Mouse (Mus musculus) mesoderm, embryonic 11.5 days (tissue): Measurements from ENCODE around the gene Nfkbia.

Source experiments
- DNase-seq: peaks from one replicate; pipeline ENCODE4 v3.0.0-alpha.2; 2012; ENCODE audit warnings: low read depth, low spot score

Nfkbia gene

GRCm38 (mm10) chr12:55490722-55491449 lies 1.6 kb downstream of the Nfkbia start:
- no peak for DNase-seq

DNA sequence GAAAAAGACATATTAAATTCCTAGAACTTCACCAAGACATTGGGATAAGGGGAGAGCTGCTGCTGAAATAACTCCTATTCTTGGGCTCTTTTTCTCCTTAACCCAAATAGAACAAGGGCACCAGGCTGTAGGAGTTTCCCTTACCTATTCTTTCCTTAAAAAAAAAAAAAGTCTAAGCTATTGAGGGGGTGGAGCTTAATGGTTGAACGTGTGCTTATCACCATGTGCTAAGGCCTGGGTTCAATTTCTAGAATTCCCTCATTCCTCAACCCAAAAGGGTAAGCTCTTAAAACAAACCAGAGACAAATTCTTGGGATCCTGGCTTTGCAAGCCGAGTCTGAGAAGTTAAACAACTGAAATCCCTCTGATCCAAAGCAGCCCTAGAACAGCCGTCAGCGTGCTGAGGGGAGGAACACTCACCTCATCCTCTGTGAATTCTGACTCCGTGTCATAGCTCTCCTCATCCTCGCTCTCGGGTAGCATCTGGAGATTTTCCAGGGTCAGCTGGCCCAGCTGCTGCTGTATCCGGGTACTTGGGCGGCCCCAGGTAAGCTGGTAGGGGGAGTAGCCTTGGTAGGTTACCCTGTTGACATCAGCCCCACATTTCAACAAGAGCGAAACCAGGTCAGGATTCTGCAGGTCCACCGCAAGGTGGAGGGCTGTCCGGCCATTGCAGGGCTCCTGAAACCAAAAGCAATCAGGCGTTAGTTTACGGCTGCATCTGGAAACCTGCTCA lies 2.3 kb downstream of the Nfkbia start:
- DNase-seq, result no peak

GRCm38 (mm10) chr12:55488661-55489447 lies 3.6 kb downstream of the Nfkbia start:
- no peak for DNase-seq

- DNase-seq, result no peak
These were observed 4.4 kb downstream of the Nfkbia start for GRCm38 (mm10) chr12:55487843-55488660.

DNA sequence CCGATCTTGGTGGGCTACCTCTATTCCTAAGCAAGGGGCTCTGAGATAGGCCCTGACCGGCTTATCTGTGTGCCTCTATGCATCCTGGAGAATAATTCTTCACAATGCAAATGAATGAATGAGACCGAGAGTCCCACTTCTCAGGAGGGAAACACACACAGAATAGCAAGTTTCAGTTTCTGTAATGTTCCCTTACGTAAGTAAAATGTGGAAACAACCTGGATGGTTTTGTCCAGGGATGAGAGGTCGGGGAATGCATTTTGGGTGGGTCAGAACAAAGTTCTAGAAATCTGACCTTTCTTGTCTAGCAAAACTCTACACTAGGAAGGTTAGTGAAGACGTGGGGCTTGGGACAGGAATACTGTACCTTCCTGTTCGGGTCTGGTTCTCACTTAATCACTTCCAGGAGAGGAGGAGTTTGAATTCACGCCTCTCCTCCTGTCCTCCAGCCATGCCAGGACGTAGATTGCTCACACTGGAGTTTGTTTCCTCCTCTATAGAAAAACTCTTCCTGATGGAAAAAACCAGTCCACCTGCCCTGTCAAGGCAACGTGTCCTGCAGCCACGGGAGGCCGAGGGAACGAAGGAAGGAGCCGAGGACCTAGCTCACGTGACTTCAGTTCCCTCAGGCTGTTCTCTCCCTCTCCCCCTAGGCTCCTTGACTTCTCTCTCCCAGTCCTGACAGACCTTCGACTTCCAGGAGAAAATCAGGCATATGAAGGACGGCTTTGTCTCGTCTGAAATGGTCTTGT lies 5.3 kb downstream of the Nfkbia start:
- no peak for DNase-seq

- DNase-seq, result no peak
These were observed 7.6 kb downstream of the Nfkbia start for GRCm38 (mm10) chr12:55484800-55485199.

- no peak for DNase-seq
These were observed 8.2 kb downstream of the Nfkbia start for GRCm38 (mm10) chr12:55484079-55484774.

- no peak for DNase-seq
These were observed 8.9 kb downstream of the Nfkbia start for GRCm38 (mm10) chr12:55483591-55483990.

DNA sequence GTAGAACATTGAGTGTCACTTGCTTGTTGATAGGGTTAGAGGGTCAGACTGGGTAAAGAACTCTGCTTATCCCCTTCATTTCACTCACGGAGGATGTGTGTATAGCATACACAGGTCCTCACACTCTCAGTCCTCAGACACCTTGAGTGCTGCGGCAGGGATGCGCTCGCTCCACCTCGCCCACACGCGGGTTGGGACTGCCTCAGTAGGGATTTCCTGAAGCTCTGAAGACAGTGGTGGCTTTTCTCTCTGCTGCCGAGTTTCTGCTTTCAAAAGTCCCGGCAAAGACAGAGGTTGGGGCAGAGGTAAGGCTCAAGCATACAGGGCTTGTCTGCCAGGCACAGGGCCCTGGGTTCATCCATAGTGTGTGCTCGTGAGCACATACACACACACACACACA lies 9.7 kb downstream of the Nfkbia start:
- no peak for DNase-seq

DNA sequence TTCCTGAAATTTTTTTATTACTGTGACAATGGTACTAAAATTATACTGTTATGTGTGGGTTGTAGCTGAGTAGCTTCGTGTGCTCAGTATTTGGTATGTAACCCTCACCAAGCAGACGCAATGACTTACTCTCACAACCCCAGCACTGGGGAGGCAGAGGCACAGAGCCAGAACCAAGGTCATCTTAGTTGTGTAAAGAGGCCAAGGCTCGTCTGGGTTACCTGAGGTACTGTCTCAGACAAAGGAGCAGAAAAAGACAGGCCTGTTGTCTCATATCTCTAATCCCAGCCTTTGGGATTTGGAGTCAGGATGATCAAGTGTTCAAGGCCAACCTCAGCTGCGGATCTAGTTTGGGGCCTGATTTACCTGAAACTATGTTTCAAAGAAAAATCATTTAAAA lies 10.7 kb downstream of the Nfkbia start:
- DNase-seq, result no peak

GRCm38 (mm10) chr12:55480471-55481153 lies 11.8 kb downstream of the Nfkbia start:
- DNase-seq, result no peak

- DNase-seq, result no peak
These were observed 13.5 kb downstream of the Nfkbia start for GRCm38 (mm10) chr12:55478901-55479300.

- no peak for DNase-seq
These were observed 18.3 kb downstream of the Nfkbia start for GRCm38 (mm10) chr12:55474209-55474583.

GRCm38 (mm10) chr12:55473250-55474208 lies 18.9 kb downstream of the Nfkbia start:
- no peak for DNase-seq

- no peak for DNase-seq
These were observed 21.1 kb downstream of the Nfkbia start for GRCm38 (mm10) chr12:55471344-55471743.

- peak; percentile 39 for DNase-seq
These were observed 22.0 kb downstream of the Nfkbia start for GRCm38 (mm10) chr12:55470442-55470841.

- DNase-seq, result no peak
These were observed 24.9 kb downstream of the Nfkbia start for GRCm38 (mm10) chr12:55467331-55468180.
